Mouse (Mus musculus): ENCODE results near the gene Ifna4.

DNA sequence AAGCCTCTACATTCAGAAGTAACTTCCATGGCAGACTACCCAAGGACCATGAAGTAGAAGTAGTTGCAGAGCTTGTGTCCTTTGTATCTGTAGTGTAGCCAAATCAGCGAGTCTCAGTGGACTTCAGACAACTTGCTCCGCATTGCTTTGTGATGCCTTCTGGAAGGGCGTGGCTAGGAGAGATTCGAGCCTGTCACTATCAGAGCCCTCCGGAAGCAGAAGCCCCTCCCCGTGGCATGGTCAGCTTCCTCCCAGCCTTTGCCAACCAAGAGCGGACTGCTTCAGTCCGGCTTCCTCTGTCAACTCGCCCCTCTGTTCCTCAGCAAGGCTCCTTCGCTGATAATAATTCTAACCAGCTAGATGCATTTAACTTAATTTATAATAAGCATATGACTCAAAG lies 36.6 kb downstream of the Ifna4 start:
- TF ChIP-seq CTCF (IDR thresholded peaks at IDR 0.05; ENCODE audit: control insufficient read depth, insufficient read depth, insufficient replicate concordance, low read depth, low read length) (no peak), POLR2A (IDR thresholded peaks at IDR 0.05; ENCODE audit: control insufficient read depth, low read depth, low read length) (no peak)

Measured in testis, adult 2 months (tissue).